Mouse (Mus musculus) thymus, adult 2 months (tissue): ENCODE measurements around the gene Atp6v0c.

ENCODE experiments used
- CTCF ChIP-seq: fragments of 200-500 bp; IDR thresholded peaks from 2 replicates; pipeline ENCODE4 v1.5.1; 2012; ENCODE audit warnings: mild to moderate bottlenecking, control low read depth, low read length, moderate library complexity, borderline replicate concordance; ENCODE audit not compliant: control insufficient read depth, poor library complexity, insufficient read depth; ENCODE audit errors: extremely low read depth
- POLR2A ChIP-seq: fragments of 200-500 bp; IDR thresholded peaks from 2 replicates; pipeline ENCODE4 v1.6.1; 2012; ENCODE audit warnings: mild to moderate bottlenecking, low read length, control low read depth, moderate library complexity; ENCODE audit not compliant: control insufficient read depth, poor library complexity, insufficient read depth; ENCODE audit errors: extremely low read depth

DNA sequence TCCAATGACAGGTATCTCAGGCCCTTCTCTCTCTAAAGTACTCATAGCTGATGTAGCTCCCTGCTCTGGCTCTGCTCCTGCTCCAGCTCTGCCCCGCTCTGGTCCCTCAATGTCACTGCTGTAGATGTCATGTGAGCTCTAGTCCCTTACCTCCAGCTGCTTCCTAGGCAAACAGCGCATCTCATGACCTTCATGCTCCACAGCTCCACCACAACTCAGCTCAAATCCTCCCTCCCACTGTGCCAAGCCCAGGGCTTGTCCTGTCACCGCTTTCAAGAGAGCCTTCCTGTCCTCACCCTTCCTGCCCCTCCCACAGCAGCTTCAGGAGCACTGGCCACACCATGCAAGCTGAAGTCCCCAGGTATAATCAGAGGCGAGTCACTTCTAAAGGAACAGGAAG is 30.2 kb upstream of the Atp6v0c start:
- no peak for TF ChIP-seq CTCF
- TF ChIP-seq POLR2A, result no peak
